14 mouse cellular contexts compared by ENCODE assay signal in the genomic region with DNA sequence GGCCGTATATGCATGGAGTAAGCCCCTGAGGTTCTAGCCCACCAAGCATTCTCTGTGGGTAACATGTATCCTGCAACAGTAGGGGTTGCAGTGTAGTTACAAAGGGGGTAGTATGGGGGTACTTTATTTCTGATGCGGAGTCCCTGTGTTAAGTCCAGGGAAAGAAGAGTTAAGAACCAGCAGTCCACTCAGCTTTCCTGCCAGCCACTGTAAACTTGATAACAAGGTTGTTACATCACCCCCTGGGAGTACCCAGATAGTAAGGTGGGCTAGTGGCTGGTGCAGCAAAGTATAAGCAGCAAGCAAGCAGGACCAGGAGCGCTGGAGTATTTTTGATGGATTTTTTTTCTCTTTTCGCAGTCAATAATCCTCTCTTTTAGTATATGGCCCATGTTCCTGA.
"Had no signal": no experiment of that assay in that cellular context is flagged by ENCODE, and none has a peak within 500 bp of the region (broad histone marks: within the 10 kb centered on the region; RNA-seq: fewer than 3 reads in every experiment).

No protein-coding gene starts in this region.

- H3K9ac ChIP-seq: lung, embryonic 14.5 days; midbrain, embryonic 13.5 days; midbrain, embryonic 15.5 days; neural tube, embryonic 12.5 days; stomach, embryonic 15.5 days had no signal

- H3K27ac ChIP-seq: macrophage; midbrain, embryonic 13.5 days; midbrain, embryonic 15.5 days; neural tube, embryonic 12.5 days; stomach, embryonic 15.5 days; stomach, postnatal 0 days had no signal

- H3K4me3 ChIP-seq: megakaryocyte, embryonic 14.5 days; midbrain, embryonic 13.5 days; midbrain, embryonic 15.5 days; neural tube, embryonic 12.5 days; stomach, embryonic 15.5 days had no signal

- DNase-seq: lung, adult 18-20 months; lung, embryonic 14.5 days; lung, postnatal 10 days; right cerebral cortex, postnatal 14 days; thymus, adult 2 months; thymus, postnatal 25 days; thymus, postnatal 4 days had no signal

- H3K9me3 ChIP-seq: megakaryocyte, embryonic 14.5 days; midbrain, embryonic 13.5 days; midbrain, embryonic 15.5 days; neural tube, embryonic 12.5 days; stomach, embryonic 15.5 days had no signal

- H3K27me3 ChIP-seq: megakaryocyte, embryonic 14.5 days; midbrain, embryonic 13.5 days; midbrain, embryonic 15.5 days; neural tube, embryonic 12.5 days; stomach, embryonic 15.5 days had no signal

- H3K4me1 ChIP-seq: megakaryocyte, embryonic 14.5 days; midbrain, embryonic 13.5 days; midbrain, embryonic 15.5 days; neural tube, embryonic 12.5 days; stomach, embryonic 15.5 days had no signal

- H3K36me3 ChIP-seq: midbrain, embryonic 13.5 days; midbrain, embryonic 15.5 days; neural tube, embryonic 12.5 days; stomach, embryonic 15.5 days had no signal
